Comparison of ENCODE assay signal across 30 mouse cellular contexts in genomic region chr16:55516994-55517393, GRCm38 (mm10).
"Had no signal": no experiment of that assay in that cellular context is flagged by ENCODE, and none has a peak within 500 bp of the region (broad histone marks: within the 10 kb centered on the region; RNA-seq: fewer than 3 reads in every experiment).

No protein-coding gene starts in this region.

- H3K36me3 ChIP-seq: limb, embryonic 10.5 days; limb, embryonic 12.5 days; limb, embryonic 13.5 days; limb, embryonic 15.5 days; liver, embryonic 12.5 days; liver, embryonic 13.5 days; liver, embryonic 15.5 days; lung, embryonic 15.5 days; midbrain, embryonic 10.5 days; midbrain, embryonic 12.5 days; midbrain, embryonic 13.5 days; midbrain, embryonic 15.5 days; neural tube, embryonic 12.5 days had no signal

- DNase-seq: left cerebral cortex, postnatal 4 days; liver; liver, embryonic 13.5 days; liver, postnatal 0 days; lung, adult 18-20 months; lung, adult 2 months; lung, embryonic 14.5 days; lung, postnatal 10 days; lung, postnatal 14 days; lung, postnatal 36 days; lung, postnatal 4 days; midbrain, embryonic 14.5 days had no signal

- H3K9ac ChIP-seq: limb, embryonic 12.5 days; limb, embryonic 13.5 days; limb, embryonic 15.5 days; liver, embryonic 12.5 days; liver, embryonic 13.5 days; liver, embryonic 14.5 days; liver, embryonic 15.5 days; liver, postnatal 0 days; lung, embryonic 14.5 days; lung, embryonic 15.5 days; midbrain, embryonic 12.5 days; midbrain, embryonic 13.5 days; midbrain, embryonic 15.5 days; neural tube, embryonic 12.5 days had no signal

- H3K27me3 ChIP-seq: limb, embryonic 12.5 days; limb, embryonic 13.5 days; limb, embryonic 15.5 days; liver, embryonic 12.5 days; liver, embryonic 13.5 days; liver, embryonic 15.5 days; lung, embryonic 15.5 days; megakaryocyte, embryonic 14.5 days; midbrain, embryonic 12.5 days; midbrain, embryonic 13.5 days; midbrain, embryonic 15.5 days; neural tube, embryonic 12.5 days had no signal

- H3K9me3 ChIP-seq: limb, embryonic 10.5 days; limb, embryonic 12.5 days; limb, embryonic 13.5 days; limb, embryonic 15.5 days; liver, embryonic 12.5 days; liver, embryonic 13.5 days; liver, embryonic 15.5 days; lung, embryonic 15.5 days; megakaryocyte, embryonic 14.5 days; midbrain, embryonic 10.5 days; midbrain, embryonic 12.5 days; midbrain, embryonic 13.5 days; midbrain, embryonic 15.5 days; neural tube, embryonic 12.5 days had no signal

- ATAC-seq: liver, embryonic 12.5 days; liver, postnatal 0 days; lung, postnatal 0 days; midbrain, embryonic 13.5 days; midbrain, embryonic 15.5 days; midbrain, embryonic 16.5 days had no signal

- H3K4me1 ChIP-seq: limb, embryonic 12.5 days; limb, embryonic 13.5 days; limb, embryonic 15.5 days; liver, embryonic 13.5 days; liver, embryonic 15.5 days; lung, embryonic 15.5 days; midbrain, embryonic 15.5 days had no signal

- H3K4me3 ChIP-seq: limb, embryonic 10.5 days; limb, embryonic 12.5 days; limb, embryonic 13.5 days; limb, embryonic 15.5 days; liver, embryonic 12.5 days; liver, embryonic 13.5 days; liver, embryonic 15.5 days; lung, embryonic 15.5 days; megakaryocyte, embryonic 14.5 days; midbrain, embryonic 10.5 days; midbrain, embryonic 12.5 days; midbrain, embryonic 13.5 days; midbrain, embryonic 15.5 days; myocyte; neural tube, embryonic 12.5 days had no signal

- H3K27ac ChIP-seq: limb, embryonic 10.5 days; limb, embryonic 12.5 days; limb, embryonic 13.5 days; limb, embryonic 15.5 days; liver, embryonic 12.5 days; liver, embryonic 13.5 days; liver, embryonic 14.5 days; liver, embryonic 15.5 days; lung, embryonic 15.5 days; macrophage; midbrain, embryonic 10.5 days; midbrain, embryonic 12.5 days; midbrain, embryonic 13.5 days; midbrain, embryonic 15.5 days; neural tube, embryonic 12.5 days had no signal
